Mouse (Mus musculus) spleen, postnatal 36 days (tissue): ENCODE data around the gene Actr2.
"Not testable (repeated sequence)": the region's sequence is repeated elsewhere in the genome, so short reads cannot be mapped to it uniquely, and the experiment has no call there.

Source experiments
- DNase-seq, 2 experiments: peaks; one replicate each; pipeline ENCODE4 v3.0.0; 2022; ENCODE audit warnings: low spot score in 2 of 2, mixed read lengths in 1 of 2

The Actr2 gene

GRCm38 (mm10) chr11:20045586-20045985 is 67.1 kb downstream of the Actr2 start:
- no peak for DNase-seq

- DNase-seq = no peak
Measured at GRCm38 (mm10) chr11:20043256-20043655, 69.5 kb downstream of the Actr2 start.

- no peak for DNase-seq
Measured at GRCm38 (mm10) chr11:20042106-20042505, 70.6 kb downstream of the Actr2 start.

DNA sequence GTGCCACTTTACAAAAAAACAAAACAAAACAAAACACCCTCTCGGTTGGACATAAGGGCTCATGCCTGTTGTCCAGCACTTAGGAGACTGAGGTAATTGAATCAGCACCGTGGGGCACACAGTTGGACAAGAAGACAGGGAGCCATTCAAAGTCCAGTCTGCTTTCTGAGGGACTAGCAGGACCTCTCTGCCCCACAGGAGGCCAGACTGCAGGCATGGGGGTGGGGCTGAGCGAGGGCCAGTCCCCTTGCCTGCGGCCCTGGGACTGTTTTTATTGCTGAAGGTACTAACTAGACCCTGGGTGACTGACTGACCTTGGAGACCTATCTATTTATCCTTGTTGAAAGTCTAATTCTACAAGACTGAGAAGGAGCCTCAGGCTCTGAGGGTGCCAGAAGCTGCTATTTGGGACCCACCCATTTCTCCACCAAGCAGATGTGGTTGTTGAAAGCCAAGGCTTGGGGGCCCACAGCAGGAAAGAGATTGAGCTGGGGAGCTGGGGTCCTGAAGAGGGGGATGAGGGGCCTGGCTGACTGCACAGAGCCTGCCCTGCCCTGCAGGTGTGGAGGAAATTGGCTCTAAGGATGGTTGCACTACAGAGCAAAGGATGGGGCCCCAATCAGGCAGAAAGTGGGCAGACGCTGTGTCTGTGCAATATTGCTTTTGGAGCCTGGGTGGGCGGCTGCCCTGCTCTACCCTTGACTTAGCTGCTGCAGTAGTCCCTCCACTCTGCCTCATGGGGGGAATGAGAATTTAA is 71.4 kb downstream of the Actr2 start:
- no peak for DNase-seq

GRCm38 (mm10) chr11:20038723-20039122 is 74.0 kb downstream of the Actr2 start:
- DNase-seq = no peak

DNA sequence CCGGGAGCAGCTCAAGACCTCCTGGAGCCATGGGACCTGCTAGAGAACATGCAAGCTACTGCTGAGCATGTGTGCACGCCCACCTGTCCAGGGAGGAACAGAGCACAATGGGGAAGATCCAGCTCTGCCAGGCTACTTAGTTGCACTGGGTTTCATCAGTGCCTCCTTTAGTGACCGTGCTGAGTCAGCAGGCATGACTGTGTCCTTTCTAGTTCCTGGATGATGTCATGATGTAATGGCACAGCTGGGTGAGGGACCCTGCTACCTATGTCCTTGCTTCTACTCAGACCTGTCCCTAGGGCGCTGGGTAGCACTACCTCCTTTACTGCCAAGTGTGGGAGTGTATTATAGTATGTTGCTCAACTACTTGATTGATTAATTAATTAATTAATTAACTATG is 75.0 kb downstream of the Actr2 start:
- no peak for DNase-seq

DNA sequence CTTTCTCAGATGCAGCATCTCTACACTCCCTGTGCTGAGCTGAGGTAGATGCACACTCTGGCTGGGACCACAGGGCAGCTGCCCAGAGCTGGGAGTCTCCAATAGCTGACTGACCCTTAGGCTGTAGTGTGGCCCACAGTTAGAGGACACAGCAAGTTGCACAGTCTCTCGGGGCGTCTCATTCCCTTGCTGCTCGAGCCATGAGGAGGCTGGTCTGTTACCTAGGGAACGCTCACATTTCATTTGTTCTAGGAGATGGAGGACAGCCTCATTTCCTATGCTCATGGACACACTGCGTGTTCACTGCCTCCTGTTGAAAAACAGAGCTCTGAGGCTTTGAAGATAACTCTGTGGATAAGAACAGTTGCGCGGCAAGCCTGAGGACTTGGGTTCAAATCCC is 76.7 kb downstream of the Actr2 start:
- DNase-seq = no peak

- DNase-seq = no peak
Measured at GRCm38 (mm10) chr11:20035343-20035928, 77.3 kb downstream of the Actr2 start.

DNA sequence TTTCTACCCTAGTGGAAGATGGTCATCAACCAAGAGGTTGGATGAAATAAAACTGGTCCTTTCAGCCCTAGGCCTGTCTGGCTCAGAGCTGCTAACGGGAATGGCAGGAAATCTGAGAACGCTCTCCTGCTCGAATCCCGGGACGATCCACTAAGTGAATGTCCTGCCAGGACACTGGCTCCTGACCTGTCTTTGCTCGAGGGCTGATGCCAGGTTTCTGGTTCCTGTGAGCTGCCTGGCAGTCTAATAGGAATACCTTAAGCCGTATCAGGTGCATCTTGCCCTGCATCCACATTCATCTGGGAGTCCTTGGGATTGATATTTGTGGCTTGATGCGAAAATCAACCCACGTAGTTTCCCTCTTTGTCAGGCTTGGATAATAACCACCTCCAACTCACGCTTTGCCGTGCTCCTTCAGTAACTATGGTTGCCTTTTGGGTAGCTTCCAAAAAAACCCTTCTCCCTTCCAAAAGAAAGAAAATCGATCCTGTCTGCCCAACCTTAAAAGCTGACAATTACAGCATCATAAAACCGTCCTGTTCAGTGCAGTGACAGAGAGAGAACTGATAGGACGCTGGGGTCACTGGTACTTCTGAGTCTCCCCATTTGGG is 78.3 kb downstream of the Actr2 start:
- no peak for DNase-seq

DNA sequence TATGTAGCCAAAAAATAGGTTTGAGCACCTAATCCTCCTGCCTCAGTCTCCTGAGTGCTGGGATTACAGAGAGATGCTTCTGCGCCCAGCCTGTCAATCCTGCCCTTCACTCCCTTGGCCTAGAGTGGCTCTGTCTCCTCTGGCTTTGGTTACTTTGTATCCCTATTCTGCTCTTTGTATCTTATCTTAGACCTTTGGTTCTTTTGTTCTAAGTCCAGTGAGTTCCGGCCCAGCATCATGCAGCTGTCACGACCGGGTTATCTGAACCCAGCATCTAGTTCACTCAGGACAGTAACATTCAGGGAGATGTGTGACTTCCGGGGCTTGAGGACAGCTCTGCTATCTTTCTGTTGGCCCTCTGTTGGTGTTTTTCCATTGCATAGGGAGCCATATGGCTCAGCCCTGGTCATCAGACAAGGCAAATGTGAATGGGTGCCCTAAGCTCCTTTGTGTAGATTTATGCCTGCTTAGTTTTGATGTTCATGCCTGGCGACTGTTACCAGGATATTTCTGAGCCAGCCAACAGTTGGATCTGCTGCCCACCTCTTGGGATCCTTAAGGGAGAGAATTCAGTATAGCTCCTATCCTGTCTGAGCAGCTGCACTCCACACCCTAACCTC is 79.1 kb downstream of the Actr2 start:
- no peak for DNase-seq

GRCm38 (mm10) chr11:20031536-20031935 is 81.2 kb downstream of the Actr2 start:
- DNase-seq = peak in 1 of 2 experiments; percentile 27

DNA sequence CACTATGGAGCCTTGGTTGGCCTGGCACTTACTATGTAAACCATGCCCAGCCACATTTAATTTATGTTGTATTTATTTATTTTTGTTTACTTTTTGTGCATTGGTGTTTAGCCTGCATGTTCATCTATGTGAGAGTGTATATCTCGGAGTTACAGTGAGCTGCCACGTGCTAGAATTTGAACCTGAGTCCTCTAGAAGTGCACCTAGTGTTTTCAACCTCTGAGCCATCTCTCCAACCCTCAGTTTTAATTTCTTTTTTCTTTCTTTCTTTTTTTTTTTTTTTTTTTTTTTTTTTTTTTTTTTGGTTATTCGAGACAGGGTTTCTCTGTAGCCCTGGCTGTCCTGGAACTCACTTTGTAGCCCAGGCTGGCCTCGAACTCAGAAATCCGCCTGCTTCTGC is 81.7 kb downstream of the Actr2 start:
- not testable (repeated sequence) for DNase-seq

DNA sequence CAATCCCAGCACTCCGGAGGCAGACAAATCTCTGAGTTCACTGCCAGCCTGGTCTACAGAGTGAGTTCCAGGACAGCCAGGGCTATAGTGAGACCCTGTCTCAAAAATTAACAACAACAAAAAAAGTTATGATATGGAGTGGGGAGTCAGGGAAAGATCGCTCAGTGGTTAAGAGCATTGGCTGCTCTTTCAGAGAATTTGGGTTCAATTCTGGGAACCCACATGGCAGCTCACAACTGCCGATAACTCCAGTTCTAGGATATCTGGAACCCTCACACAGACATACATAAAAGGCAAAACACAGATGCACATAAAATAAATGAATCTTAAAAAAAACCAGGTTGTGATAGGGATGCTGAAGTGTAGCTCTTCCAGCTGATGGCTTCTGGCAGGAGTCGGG is 83.7 kb downstream of the Actr2 start:
- no peak for DNase-seq

DNA sequence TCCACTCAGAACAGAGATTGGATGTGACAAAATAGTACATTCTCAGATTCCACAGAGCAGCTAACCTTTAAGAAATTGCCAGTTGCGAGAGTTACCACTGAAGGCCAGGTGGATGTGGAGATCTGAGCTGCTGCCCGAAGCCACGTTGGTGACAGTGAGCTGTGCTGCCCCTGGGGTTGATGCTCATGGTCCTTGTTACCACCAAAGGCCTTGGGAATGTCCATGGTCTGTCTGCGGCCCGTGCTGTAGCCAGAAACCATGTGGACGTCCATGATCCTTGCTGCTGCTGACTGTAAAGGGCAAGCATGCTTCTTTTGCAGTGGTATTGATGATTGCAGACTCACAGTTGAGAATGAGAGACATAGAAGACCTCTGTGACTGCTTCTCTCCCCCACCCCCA is 84.3 kb downstream of the Actr2 start:
- DNase-seq = no peak

GRCm38 (mm10) chr11:20027719-20028118 is 85.0 kb downstream of the Actr2 start:
- no peak for DNase-seq

DNA sequence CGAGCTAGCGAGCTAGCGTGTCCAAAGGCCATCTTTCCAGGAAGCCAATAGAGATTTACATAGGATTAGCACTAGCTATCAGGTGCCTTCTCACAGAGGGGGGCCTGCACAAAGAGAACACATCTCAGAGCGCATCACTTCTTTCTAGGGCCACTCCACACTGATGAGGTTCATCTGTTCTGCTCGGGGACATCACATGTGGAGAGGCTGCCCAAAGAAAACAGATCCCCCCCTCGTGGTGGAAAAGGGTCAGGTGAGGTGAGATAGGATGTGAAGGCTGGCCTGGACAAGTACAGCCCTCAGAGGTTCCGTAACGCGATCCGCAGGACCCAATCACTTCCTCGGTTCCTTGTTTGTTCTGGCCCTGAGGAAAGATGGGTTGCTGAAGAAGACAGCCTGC is 86.8 kb downstream of the Actr2 start:
- no peak for DNase-seq

- no peak for DNase-seq
Measured at GRCm38 (mm10) chr11:20022911-20023482, 89.7 kb downstream of the Actr2 start.

GRCm38 (mm10) chr11:20022462-20022861 is 90.3 kb downstream of the Actr2 start:
- DNase-seq = peak in 1 of 2 experiments; percentile 20

DNA sequence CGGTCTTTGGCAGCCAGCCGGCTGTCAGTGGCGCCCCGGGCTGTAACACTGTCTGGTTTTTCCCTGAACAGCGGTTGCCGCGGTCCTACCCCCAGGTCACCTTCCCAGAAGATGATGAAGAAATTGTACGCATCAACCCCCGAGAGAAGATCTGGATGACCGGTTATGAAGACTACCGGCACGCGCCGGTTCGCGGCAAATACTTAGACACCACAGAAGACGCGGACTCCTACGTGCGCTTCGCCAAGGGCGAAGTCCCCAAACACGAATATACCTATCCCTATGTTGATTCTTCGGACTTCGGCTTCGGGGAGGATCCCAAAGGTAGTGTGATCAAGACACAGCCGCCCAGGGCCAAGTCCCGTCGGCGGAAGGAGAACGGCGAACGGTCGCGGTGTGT is 92.0 kb downstream of the Actr2 start:
- DNase-seq = no peak

GRCm38 (mm10) chr11:20018905-20019304 is 93.8 kb downstream of the Actr2 start:
- no peak for DNase-seq

DNA sequence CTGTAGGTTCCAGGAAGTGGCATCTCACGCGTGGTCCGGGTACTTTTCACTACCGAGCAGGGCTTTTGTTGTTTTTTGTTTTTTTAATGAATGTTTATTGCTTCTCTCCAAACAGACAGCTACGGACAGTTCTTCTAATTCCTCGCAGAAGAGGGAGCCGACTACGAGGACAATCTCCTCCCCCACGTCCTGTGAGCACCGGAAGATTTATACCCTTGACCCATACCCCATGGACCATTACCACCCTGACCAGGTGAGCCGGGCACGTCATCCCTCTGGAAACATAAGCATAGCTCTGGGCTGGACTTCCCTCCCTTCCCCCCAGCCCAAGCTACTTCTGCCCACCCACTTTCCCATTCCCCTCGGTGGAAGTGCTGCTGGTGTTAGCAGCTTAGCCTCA is 94.8 kb downstream of the Actr2 start:
- no peak for DNase-seq

GRCm38 (mm10) chr11:20013366-20013765 is 99.3 kb downstream of the Actr2 start:
- DNase-seq = no peak
